Mouse (Mus musculus): Measurements from ENCODE around the gene Gm10663.

Gm10663 gene

DNA sequence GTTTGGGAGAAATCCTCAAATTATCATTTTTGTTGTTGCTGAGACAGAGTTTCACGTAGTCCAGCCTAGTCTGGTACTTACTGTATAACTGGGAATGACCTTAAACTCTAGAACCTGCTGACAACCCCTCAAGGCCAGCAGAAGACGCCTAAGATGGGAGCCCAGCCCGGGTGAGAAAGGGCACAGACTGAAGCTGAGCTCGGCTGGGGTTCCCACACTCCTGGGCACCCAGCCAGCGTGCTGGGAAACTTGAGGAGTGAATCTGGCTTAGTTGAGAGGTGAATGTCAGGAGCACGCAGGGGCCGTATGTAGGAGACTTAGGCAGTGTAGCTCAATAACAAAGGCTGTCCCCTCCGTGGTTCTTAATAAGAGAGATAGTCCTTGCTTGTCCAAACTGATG lies 12.9 kb downstream of the Gm10663 start:
- in situ Hi-C loops (cut with MboI) = no loop called here

DNA sequence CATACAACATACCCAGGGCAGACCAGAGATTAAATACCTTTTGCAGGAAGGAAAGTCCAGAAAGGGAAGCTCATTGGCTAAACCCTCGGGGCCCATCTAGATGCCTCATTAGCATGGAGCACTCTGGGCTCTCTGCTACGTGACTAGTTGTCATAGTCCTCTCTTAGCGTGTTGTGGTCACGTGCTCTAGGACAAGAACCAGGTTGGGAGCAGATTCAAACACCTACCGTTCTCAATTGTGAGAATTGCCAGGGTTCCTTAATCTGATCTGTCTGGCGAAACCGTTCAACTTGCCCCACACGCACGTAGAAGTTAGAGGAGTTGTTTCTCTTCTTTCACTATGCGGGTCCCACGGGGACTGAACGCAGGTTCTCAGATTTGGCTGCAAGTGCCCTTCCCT lies 13.3 kb downstream of the Gm10663 start:
- in situ Hi-C loops (cut with MboI) = no loop called here

DNA sequence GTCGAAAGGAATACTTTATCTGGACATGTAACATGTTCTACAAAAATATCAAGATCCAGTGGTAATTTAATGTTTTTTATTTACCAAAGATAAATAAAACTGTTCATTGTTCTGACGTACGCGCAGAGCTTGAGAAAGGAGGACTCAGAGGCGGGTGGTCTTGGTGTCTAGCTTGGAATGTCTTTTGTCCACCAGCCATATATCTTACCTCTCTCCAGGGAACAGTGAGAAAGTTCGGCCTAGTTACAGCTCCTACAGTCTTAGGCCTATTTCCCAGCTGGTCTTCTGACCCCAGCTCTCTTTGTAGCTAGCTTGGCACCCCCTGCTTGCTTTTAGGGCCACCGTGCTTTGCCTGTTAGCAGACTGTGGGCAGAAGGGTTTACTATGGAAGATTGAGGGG lies 14.9 kb downstream of the Gm10663 start:
- in situ Hi-C loops (cut with MboI) = no loop called here

DNA sequence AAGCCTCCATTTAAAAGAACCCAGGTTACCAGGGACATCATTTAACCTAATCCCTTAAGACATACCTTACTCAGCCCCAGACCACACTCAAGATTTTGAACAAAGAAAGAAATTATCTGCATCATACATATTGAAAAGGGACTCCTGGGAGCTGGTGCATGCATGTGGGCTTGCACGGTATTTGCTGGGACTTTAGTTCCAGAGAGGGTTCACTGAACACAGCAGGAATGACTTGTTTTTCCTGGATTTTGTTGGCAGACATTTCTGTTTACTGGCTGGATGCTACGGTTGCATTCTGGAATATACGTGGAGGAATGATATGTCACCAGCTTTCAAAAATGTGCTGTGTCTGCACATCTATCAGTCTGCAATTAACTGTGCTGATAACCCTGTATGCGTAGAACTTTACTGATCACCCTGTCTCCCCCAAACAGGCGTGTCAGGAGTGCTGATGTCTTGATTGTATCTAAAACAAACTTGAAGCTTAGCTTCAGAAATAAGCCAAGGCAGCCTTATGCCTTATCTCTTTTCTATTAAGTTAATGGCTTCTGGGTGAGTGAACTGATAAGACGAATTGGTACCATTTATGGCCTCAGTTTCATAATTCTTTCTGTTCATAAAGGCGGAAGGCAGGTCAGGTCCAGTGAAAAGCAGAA lies 23.1 kb downstream of the Gm10663 start:
- in situ Hi-C loops (cut with MboI) = no loop called here

DNA sequence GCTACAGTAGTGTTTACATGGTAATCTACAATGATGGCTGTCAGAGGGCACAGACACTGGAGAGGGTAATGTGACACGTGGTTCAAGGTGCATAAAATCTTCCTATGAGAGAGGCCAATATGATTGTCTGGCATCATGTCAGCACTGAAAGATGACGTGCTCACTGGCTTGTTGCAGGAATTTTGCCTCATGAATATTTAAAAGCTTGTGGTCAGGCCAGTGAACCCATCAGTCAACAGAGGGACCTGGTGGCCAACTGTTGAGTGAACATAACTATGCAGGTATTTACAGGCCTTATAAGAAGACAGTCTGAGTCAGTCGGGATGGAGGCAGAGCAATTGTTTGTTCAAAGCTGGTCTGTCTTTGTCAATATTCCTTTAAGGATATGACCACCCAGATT lies 24.9 kb downstream of the Gm10663 start:
- in situ Hi-C loops (cut with MboI) = no loop called here

DNA sequence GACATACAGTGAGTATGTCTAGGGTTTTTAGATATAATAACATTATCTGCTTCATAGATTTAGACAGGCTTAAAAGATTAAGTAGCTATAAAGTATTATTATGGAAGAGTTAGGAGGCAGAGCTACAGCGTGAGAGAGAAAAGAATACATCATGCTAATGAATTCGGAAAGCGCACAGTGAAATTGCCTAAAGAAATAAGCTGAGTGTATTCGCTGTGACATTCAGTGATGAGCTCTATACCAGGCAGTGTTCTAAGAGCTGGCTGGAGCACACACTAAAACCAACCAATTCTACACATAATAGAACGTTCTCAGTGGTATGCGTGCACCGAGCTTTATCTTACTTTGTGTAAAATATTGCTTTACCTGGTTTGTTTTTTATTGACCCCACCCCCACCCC lies 28.8 kb downstream of the Gm10663 start:
- in situ Hi-C loops (cut with MboI) = no loop called here

DNA sequence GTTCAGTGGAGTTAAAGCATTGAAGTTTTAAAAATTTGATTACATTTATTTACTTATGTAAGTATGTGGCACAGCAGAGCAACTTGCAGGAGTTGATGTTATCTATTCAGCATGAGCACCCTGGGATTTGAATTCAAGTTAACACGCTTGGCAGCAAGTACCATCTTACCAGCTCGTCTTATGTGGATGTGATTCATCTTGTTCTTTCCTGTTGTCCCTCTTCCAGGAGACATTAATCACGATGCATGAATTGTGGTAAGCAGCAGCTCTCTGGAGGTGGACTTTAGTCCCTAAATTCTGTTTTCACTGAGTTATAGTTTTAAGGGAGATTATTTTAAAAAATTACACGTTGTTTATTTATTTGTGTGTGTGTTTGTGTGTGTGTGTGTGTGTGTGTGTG lies 29.2 kb downstream of the Gm10663 start:
- in situ Hi-C loops (cut with MboI) = no loop called here

DNA sequence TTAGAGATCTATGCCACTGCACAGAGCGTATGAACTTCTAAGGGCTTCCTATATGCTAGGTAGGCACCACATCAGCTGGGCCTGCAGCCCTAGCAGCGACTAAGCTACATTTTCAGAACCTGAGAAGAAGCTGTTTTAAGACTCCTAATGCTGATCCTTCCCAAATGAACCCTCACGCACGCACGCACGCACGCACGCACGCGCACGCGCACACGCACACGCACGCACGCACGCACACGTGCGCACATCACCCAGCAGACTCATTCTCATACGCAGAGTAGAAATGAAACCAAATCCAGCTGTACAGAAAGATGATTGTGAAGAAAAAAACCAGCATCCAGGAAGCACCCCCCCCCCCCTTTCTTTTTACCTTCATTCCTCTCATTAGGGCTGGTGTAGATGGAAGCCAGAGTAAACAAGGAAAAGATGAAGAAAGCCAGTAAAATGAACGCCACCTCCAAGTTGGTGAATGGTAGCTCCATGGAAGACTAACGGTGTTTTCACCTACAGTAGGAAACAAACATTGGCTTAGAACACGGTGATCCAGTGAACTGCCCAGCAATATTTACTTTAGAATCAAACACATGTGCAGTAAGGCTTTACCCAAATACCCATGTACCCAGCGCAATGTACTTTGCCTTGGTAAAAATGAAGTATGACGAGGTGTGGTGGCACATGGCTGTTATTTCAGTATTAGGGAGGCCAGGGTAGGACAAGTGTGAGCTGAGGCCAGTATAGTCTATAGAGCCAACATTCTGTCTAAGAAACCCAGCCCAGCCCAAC lies 33.3 kb downstream of the Gm10663 start:
- in situ Hi-C loops (cut with MboI) = no loop called here

DNA sequence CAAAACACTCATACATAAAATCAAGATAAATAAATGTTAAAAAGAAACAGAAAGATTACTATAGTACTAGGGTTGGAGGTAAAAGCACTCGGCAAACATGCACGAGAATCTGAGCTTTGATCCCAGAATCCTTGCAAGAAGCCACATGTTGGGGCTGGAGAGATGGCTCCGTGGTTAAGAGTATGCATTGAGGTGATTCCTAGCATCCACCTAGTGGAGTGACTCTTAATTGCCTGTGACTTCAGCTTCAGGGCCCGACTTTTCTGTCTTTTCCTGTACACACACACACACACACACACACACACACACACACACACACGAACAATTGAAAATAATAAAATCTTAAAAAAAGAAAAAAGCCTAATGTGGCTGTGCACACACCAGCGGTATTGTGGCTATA lies 34.1 kb downstream of the Gm10663 start:
- in situ Hi-C loops (cut with MboI) = no loop called here

DNA sequence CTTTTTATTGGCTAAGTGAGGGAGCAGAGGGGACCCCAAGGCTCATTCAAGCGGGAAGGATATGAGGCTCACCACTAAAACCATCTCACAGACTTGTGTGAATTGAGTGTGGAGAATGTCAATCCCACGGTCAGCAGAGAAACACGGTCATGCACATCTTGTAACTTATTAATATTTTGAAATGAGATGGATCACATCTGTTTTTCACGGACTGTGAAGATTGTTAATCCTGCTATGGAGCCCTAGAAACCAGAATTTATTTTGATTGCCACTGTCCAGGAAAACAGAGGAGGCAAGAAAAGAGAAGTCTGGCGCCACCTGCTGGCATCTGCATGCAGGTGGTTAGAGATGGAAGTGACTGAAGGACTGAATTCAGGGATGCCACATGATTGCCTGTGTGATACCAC lies 35.5 kb downstream of the Gm10663 start:
- in situ Hi-C loops (cut with MboI) = no loop called here

DNA sequence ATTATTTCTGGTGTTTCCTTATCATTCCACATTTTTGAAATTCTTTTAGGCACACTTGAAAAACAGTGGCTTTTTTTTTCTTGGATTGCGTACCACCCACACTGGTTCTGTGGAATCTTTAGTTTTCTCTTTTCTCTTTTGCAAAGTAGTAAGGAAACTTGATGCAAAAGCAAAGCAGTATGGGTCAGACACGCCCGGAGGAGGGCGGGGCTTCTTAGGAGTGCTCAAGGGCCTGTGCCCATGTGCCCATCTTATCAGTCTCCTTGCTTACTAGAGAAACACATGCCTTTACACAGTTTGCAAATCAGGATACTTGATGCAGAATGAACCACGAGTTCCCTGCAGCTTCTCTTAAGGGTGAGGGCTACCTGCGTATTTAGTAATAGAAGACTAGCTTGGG lies 37.3 kb downstream of the Gm10663 start:
- in situ Hi-C loops (cut with MboI) = no loop called here

DNA sequence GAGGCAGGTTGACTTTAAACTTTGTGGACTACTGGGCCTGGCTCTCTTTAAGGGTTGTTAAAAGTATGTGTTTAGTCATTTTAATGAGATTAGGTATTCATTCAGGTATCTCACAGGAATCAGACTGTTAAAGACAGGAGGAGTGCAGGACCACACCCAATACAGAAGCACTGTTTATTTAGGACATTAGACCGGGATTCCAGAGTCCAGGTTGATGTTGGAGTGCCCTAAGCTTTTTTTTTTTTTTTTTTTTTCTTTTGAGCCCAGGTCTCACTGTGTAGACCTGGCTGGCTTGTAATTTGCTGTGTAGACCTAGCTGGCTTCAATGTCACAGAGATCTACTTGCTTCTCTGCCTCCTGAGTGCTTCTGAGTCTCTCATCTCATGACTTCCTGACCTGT lies 51.2 kb downstream of the Gm10663 start:
- in situ Hi-C loops (cut with MboI) = no loop called here

DNA sequence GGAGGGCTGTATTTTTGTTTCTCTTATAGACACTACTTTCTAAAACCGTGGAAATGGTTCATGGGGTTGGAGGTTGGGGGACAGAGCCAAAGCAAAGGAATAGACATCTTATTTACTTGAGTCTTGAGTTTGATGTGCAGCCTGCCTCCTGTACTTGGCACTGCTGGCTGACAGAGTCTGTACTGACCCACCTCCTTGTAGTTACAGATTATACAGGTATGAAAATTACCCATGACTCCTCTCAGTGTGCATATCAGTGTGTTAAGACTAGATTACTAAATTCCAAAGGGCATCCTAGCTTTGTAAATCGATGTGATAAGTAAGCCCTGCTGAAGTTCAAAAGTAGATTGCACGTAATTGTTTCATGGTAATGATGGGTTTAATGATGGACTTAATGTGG lies 51.6 kb downstream of the Gm10663 start:
- in situ Hi-C loops (cut with MboI) = no loop called here
